Comparison of ENCODE assay signal across 13 mouse cellular contexts in genomic region chr11:111197422-111197821, GRCm38 (mm10).
"Had no signal": no experiment of that assay in that cellular context is flagged by ENCODE, and none has a peak within 500 bp of the region (broad histone marks: within the 10 kb centered on the region; RNA-seq: fewer than 3 reads in every experiment).

No protein-coding gene starts in this region.

- DNase-seq: kidney, adult 11 months; kidney, adult 8-10 months; kidney, postnatal 10 days; kidney, postnatal 36 days; liver; lung, adult 18-20 months; lung, postnatal 14 days; thymus, adult 2 months; thymus, postnatal 14 days; thymus, postnatal 4 days had no signal

- ATAC-seq: intestine, embryonic 15.5 days; liver, embryonic 12.5 days; midbrain, embryonic 15.5 days had no signal
